Mouse (Mus musculus): ENCODE data around the gene Gm49320.
A peak's percentile ranks its signal among the peaks of the same experiment; 100 is the strongest.

Gene Gm49320

GRCm38 (mm10) chr8:4238434-4239192 lies at the start of gene Gm49320, which contains the start of gene Map2k7:
Gene Gm49320 (plus strand): TSS chr8:4238865.
Gene Map2k7 (plus strand): TSS chr8:4238740.
- peak; percentile 100 for DNase-seq (ENCODE audit: low spot score in 2 of 2)

GRCm38 (mm10) chr8:4189031-4189722 lies 49.5 kb upstream of the Gm49320 start:
- no peak for DNase-seq (ENCODE audit: low spot score in 2 of 2)

- DNase-seq (ENCODE audit: low spot score in 2 of 2) = no peak
Measured at GRCm38 (mm10) chr8:4192305-4192704, 46.4 kb upstream of the Gm49320 start.

- peak; percentile 93 for DNase-seq (ENCODE audit: low spot score in 2 of 2)
Measured at GRCm38 (mm10) chr8:4192807-4193587, 45.7 kb upstream of the Gm49320 start.

GRCm38 (mm10) chr8:4193588-4193894 lies 45.1 kb upstream of the Gm49320 start:
- no peak for DNase-seq (ENCODE audit: low spot score in 2 of 2)

- DNase-seq (ENCODE audit: low spot score in 2 of 2) = no peak
Measured at GRCm38 (mm10) chr8:4201321-4201720, 37.3 kb upstream of the Gm49320 start.

GRCm38 (mm10) chr8:4205246-4206123 lies 33.2 kb upstream of the Gm49320 start:
- DNase-seq (ENCODE audit: low spot score in 2 of 2) = no peak

- DNase-seq (ENCODE audit: low spot score in 2 of 2) = peak in 1 of 2 experiments; percentile 39
Measured at GRCm38 (mm10) chr8:4206182-4207015, 32.3 kb upstream of the Gm49320 start.

GRCm38 (mm10) chr8:4207016-4207350 lies 31.7 kb upstream of the Gm49320 start:
- no peak for DNase-seq (ENCODE audit: low spot score in 2 of 2)

GRCm38 (mm10) chr8:4211097-4211496 lies 27.6 kb upstream of the Gm49320 start:
- no peak for DNase-seq (ENCODE audit: low spot score in 2 of 2)

GRCm38 (mm10) chr8:4212809-4213209 lies 25.9 kb upstream of the Gm49320 start:
- DNase-seq (ENCODE audit: low spot score in 2 of 2) = peak in 1 of 2 experiments; percentile 16

GRCm38 (mm10) chr8:4213210-4214005 lies 25.3 kb upstream of the Gm49320 start:
- peak in 1 of 2 experiments; percentile 22 for DNase-seq (ENCODE audit: low spot score in 2 of 2)

GRCm38 (mm10) chr8:4214006-4214980 lies 24.4 kb upstream of the Gm49320 start:
- no peak for DNase-seq (ENCODE audit: low spot score in 2 of 2)

- no peak for DNase-seq (ENCODE audit: low spot score in 2 of 2)
Measured at GRCm38 (mm10) chr8:4216296-4216695, 22.4 kb upstream of the Gm49320 start.

GRCm38 (mm10) chr8:4216791-4217621 lies 21.7 kb upstream of the Gm49320 start, which contains the start of gene Prr36:
Gene Prr36 (minus strand): TSS chr8:4217459.
- DNase-seq (ENCODE audit: low spot score in 2 of 2) = peak in 1 of 2 experiments; percentile 51

GRCm38 (mm10) chr8:4219617-4220016 lies 19.0 kb upstream of the Gm49320 start:
- DNase-seq (ENCODE audit: low spot score in 2 of 2) = peak in 1 of 2 experiments; percentile 57

- DNase-seq (ENCODE audit: low spot score in 2 of 2) = no peak
Measured at GRCm38 (mm10) chr8:4222059-4222458, 16.6 kb upstream of the Gm49320 start.

- no peak for DNase-seq (ENCODE audit: low spot score in 2 of 2)
Measured at GRCm38 (mm10) chr8:4226323-4226722, 12.3 kb upstream of the Gm49320 start.
